Mouse (Mus musculus) layer of hippocampus, adult 6 months (tissue): Measurements from ENCODE around the gene Bdh2. TPM values are rescaled to one million over a fixed set of nuclear protein-coding genes. Genes with fewer than 3 reads are reported as not detected.

Experiments used
- long read RNA-seq, 2 experiments: library from polyadenylated mRNA; unstranded; transcript quantifications; one replicate each; pipeline ENCODE4 v2.0.0; 2019 to 2020
- polyA plus RNA-seq: library from polyadenylated mRNA; unstranded; fragments of <200 nt; fragmentation: Nextera tagmentation; gene quantifications from 2 replicates; pipeline ENCODE4 v1.2.3, GENCODE M21; 2021

Bdh2 gene
- polyA plus RNA-seq, result 6.4 and 14.3 TPM in 2 replicates
- long read RNA-seq, experiment 1, transcript Bdh2-202 (10 exons, 1,172 nt), result major isoform, 6 of 6 reads
- long read RNA-seq, experiment 1, partial matches to known transcripts, result 0 of 6 reads
- long read RNA-seq, experiment 1, other reads (novel, unspliced or antisense), result 0 of 6 reads
- long read RNA-seq, experiment 2, partial matches to known transcripts, result 0 of 2 reads
- long read RNA-seq, experiment 2, other reads (novel, unspliced or antisense), result 0 of 2 reads

DNA sequence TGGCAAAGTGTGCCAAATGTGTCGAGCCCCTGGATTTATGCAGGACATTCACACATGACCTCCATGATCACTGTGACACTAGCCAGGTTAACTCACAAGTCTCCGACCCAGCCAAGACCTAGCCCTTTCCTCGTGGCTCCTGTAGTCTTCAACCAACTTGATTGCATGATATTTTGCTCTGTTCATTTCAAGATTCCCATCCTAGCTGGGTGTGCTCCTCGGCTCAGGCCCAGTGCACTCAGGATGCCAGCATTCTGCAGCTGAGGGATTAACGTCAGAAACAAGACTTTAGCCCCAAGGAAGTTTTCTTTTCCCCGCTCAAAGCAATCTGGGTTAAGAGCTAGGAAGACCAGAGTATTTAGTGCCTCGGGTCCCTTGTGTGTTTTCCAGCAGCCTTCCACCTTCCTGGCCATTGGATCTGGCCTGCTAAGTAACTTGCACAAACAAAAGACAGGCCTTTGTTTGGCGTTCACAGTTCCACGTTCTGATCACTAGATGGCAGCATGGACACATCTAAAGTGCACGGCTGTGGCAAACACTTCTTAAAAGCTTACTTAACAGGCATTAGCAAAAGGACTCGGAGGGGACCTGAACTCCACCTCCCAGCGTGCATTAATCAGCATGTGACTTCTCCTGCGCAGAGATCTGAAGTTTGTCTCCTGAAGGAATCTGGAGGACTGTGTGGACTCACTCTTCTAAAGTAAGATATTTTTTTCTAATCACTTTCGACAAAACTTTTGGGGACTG, at the start of gene Bdh2:
Gene Bdh2, plus strand, starts transcription at position 553 of the 747 bp plus-strand sequence.

GRCm38 (mm10) chr3:135307411-135308259, 26.6 kb downstream of the Bdh2 start, which contains the start of gene Slc9b2:
Slc9b2 (plus strand) TSS chr3:135307700.

DNA sequence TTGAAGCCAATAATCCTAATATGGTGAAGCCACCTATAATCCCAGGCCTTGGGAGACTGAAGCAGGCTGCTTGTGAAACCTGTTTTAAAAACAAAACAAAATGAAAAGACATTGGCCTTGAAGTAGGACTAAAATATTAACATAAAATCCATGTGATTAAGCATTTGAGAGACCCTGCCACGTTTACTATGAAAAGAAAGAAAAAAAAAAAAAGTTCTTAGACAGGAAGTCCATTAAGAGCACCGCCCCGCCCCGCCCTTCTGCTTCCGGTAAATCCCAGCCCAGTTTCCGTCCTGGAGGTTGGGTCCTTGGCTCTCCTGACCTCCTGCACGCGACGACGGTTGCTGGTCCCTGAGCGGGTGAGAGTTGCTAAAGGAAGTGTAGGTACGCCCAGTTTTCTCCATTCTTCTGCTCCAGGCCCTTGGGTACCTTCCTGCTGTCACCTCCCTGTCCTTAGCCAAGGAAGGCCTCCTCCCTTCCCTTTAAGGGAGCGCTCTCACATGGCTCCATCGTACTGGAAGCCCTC, 66.8 kb downstream of the Bdh2 start, which contains the start of gene Slc9b1:
Gene Slc9b1, plus strand, starts transcription at position 291 of the 526 bp plus-strand sequence.

Other genes with a start within 250 kb of the Bdh2 start
- 0.57 and 0.58 TPM in 2 replicates for gene Cenpe, start 68.7 kb upstream of the Bdh2 start, polyA plus RNA-seq
- 0.80 and 1.1 TPM in 2 replicates for gene Slc9b2, start 26.5 kb downstream of the Bdh2 start, polyA plus RNA-seq
- not detected in 2 replicates for gene Slc9b1, start 66.8 kb downstream of the Bdh2 start, polyA plus RNA-seq
- 38.9 and 39.1 TPM in 2 replicates for gene Cisd2, start 142.7 kb downstream of the Bdh2 start, polyA plus RNA-seq
- 202 and 207 TPM in 2 replicates for gene Ube2d3, start 156.9 kb downstream of the Bdh2 start, polyA plus RNA-seq
- 3.4 and 5.2 TPM in 2 replicates for gene Manba, start 204.4 kb downstream of the Bdh2 start, polyA plus RNA-seq